Mouse (Mus musculus): Measurements from ENCODE around the gene Klhl18.

- TF ChIP-seq EP300 (IDR thresholded peaks at IDR 0.05) (no peak), CTCF (IDR thresholded peaks at IDR 0.05) (no peak)
Observed at GRCm38 (mm10) chr9:110488841-110489240, 12.3 kb upstream of the Klhl18 start.

All from lung, postnatal 0 days (tissue).